Mouse (Mus musculus) effector memory CD4-positive, alpha-beta T cell, adult 7 months (primary cell): ENCODE data around the gene Eml2. TPM values are rescaled to one million over a fixed set of nuclear protein-coding genes. Genes with fewer than 3 reads are reported as not detected.

Experiments used
- polyA plus RNA-seq: library from polyadenylated mRNA; unstranded; fragments of 100-300 nt; shearing (Covaris generic); gene quantifications from one replicate; pipeline ENCODE4 v1.2.1, GENCODE M21; 2017

Eml2 gene
- 11.0 TPM for polyA plus RNA-seq

DNA sequence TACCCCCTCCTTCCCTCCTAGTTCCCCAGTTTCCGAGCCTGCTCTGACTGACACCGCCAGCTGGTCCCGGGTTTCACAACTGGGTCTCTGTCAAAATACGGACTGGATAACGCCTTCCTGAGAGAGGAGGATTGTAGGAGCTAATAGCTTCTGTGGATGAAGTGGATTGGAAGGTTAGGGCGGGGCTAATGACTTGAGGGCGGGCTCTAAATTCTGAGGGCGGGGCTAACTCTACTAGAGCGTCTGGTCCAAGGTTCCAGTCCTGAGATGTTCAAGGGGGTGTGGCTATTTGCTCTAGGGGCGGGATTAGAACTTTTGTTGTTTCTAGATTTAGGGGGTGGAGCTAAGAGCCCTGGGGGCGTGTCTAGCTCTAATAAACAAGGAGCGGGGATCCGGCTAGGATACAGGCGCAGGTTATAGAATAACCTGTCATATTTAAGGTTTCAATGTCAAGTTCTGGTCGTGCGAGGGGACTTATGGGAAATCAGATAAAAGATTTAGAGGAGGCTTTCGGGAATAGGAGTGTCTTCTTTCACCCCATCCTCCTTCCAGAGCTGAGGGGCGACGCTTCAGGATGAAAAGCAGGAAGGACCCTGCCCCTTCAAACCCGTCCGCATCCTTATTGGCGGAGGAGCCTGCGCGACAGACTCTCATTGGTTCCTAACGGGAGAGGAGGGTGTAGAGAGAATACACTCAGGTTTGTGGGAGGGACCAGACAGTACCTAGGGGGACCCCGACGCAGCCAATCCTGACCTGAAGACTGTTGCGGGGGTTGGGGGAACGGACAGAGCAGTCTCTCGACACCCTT is at the start of gene Eml2:
Gene Eml2 (plus strand): TSS at position 714 of the 808 bp plus-strand sequence.

DNA sequence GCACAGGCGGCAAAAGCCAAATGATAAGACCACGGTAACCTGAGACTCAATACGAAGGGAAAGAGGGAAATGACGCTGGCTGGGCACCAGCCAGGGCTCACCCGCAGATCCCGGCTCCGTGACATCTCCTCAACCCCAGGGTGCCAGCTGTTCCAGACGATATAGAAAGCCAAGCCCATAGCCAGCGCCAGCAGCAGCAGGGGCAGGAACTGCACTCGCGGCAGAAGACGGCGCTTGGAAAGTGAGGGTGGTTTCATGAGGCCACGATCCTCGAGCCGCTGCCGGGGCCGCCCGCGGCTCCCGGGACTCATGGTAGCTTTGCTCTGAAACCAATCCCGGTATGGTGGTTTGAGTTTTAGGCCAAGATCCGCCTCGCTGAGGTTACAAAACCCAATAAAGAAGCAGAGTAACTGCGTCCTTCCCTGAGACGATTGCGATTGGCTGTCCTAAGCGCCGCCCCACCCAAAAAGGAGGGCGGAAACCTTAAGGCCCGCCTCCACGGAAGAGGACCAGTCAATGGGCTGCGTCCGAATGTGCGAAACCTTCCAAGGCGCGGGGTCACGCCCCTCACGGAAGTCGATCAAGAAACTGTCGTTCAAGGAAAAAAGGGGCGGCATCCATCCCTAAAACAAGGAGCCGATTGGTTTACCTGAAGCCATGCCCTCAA is 27.2 kb upstream of the Eml2 start, which contains the start of gene Qpctl:
Gene Qpctl (minus strand): TSS at position 417 of the 667 bp plus-strand sequence.

DNA sequence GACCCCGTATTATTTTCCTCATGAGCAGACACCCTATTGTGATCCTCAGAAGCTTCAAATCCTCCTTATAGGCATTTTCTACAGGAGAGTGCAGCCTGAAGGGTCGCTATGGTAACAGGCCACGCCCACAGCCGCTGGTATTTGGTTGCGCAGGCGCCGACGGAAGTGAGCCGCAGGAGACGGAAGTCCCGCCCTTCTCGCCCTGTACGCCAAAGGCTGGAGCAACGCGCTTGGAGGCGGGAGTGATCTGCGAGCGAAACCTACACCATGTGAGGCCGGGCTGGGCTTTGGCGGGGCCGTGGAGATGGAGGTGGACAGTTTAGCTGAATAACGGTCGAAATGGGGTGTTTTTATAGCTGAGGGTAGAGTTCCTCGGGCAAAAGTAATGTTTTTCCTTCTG is 26.6 kb upstream of the Eml2 start, which contains the start of gene Snrpd2:
Gene Snrpd2 (plus strand): TSS at position 97 of the 400 bp plus-strand sequence.

DNA sequence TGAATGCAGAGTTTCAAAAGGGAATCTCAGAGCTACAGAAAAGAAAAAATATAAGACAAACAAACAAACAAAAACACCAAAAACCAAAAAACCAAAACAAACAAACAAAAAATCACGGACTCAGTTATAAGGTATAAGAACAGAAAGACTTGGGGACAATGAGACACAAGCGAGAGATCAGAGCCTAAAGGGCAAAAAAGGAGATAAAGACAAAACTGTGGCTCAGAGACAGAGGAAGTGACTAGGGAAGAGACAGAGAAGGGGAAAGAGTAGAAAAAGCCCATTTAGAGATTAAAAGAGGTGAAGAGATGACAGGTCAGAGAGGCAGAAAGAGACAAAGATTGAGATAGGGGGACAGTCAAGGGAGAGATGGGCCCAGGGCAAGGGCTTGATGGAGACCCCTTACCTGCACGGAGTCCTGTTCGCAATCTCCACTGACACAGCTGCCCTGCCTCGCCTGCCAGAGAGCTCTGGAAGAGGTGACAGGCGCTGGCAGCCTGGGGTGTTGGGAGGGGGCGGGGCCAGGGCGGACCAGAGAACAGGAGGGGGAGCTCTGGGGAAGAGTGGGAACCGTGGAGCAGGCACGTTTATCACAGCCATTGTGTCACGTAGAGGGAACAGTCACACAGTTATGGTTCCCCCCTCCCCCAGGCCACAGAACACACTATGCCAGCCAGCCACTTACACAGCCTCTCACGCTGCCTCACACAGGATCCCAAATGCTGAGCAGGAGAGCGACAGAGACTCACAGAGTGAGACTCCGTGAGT is 10.4 kb upstream of the Eml2 start, which contains the start of gene Gipr:
Gene Gipr (minus strand): TSS at position 472 of the 768 bp plus-strand sequence.

DNA sequence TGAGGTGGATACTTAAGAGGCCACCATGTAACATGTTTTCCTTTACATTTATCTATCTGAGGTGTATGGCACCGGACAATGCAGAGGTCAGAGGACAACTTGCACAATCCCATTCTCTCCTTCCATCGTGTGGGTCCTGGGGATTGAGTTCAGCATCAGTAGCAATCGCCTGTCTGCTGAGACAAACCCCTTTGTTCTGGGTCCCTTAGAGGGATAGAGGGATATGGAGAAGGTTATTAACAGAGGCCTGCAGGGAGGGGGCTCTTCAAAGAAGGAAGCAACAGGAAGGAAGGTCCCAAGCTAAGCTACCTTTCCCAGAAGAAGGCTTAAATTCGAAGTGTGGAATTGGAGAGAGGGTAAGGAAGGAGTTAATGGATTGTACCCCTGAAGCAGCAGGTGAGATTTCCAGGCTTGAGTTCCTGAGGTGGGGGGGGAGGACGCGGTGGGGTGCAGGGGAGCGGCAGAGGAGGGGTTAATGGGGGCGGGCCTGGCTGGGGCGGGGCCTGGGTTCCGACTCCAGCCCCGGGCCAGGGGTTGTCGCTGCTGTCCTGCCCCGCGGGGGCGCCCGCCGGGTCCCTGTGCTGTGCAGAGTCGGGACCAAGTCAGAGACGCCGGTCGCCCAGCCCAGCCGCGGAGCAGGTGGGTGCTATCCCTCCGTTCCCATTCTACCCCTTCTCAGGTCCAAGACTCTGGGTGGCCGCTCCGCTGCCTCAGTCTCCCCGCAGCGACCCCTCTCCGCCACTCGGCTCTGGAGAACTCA is 36.0 kb downstream of the Eml2 start, which contains the start of gene Gpr4:
Gene Gpr4 (plus strand): TSS at position 543 of the 760 bp plus-strand sequence.

DNA sequence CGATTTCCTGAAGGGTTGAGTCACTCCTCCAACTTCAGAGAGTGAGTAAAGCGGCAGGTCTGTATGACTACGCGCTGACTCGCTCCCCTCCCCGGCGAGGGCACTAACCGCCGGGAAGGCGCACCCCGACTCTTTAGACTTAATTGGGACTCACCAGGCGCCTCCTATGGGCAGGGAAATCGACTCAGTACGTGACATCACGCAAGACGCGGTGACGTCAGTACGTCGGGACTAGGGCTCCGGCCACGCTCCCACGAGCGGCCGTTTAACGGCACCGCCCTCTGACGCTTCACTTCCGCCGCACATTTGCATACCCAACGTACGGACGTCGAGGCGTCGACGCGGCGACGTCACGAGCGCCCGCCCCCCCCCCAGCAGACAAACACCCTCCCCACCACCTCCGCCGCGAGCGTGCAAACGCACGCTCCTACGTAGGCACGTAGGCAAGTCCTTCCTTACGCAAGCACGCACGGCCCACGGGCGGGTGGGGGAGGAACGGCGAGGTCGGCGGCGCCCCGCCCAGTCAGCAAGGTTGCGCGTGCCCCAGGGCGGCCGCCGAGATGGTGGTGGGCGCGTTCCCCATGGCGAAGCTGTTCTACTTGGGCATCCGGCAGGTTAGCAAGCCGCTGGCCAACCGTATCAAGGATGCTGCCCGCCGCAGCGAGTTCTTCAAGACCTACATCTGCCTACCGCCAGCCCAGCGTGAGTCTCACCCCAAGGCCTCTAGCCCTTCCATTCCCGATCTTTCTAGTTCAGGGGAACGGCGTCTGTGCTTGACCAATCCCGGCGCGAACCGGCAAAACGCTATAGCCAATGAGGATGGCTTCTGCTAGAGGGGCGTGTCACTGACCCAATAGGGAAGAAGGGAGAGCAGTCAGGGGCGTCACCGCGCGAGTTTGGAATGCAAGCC is 51.9 kb downstream of the Eml2 start, which contains the start of gene Opa3:
Gene Opa3 (plus strand): TSS at position 452 of the 910 bp plus-strand sequence.

Other genes starting within 250 kb of the Eml2 start
- not detected for gene Nanos2, start 189.0 kb upstream of the Eml2 start, polyA plus RNA-seq
- 5.5 TPM for gene Mypop, start 185.2 kb upstream of the Eml2 start, polyA plus RNA-seq
- 32.3 TPM for gene Irf2bp1, start 172.4 kb upstream of the Eml2 start, polyA plus RNA-seq
- gene Foxa3, start 152.9 kb upstream of the Eml2 start, polyA plus RNA-seq = not detected
- gene Sympk, start 152.0 kb upstream of the Eml2 start, polyA plus RNA-seq = 17.2 TPM
- not detected for gene Rsph6a, start 121.7 kb upstream of the Eml2 start, polyA plus RNA-seq
- gene Dmwd, start 100.2 kb upstream of the Eml2 start, polyA plus RNA-seq = not detected
- gene Dmpk, start 92.6 kb upstream of the Eml2 start, polyA plus RNA-seq = not detected
- not detected for gene Six5, start 81.8 kb upstream of the Eml2 start, polyA plus RNA-seq
- not detected for gene Gm4969, start 58.1 kb upstream of the Eml2 start, polyA plus RNA-seq
- gene Fbxo46, start 56.6 kb upstream of the Eml2 start, polyA plus RNA-seq = 10.6 TPM
- gene Qpctl, start 27.1 kb upstream of the Eml2 start, polyA plus RNA-seq = 9.3 TPM
- gene Snrpd2, start 26.7 kb upstream of the Eml2 start, polyA plus RNA-seq = 34.4 TPM
- not detected for gene Gipr, start 10.3 kb upstream of the Eml2 start, polyA plus RNA-seq
- gene Gpr4, start 36.1 kb downstream of the Eml2 start, polyA plus RNA-seq = not detected
- 66.0 TPM for gene Opa3, start 51.9 kb downstream of the Eml2 start, polyA plus RNA-seq
- 205 TPM for gene Vasp, start 95.4 kb downstream of the Eml2 start, polyA plus RNA-seq
- 3.0 TPM for gene Ppm1n, start 103.6 kb downstream of the Eml2 start, polyA plus RNA-seq
- 0.50 TPM for gene Rtn2, start 106.2 kb downstream of the Eml2 start, polyA plus RNA-seq
- gene Fosb, start 133.6 kb downstream of the Eml2 start, polyA plus RNA-seq = 39.6 TPM
- gene Ercc1, start 168.4 kb downstream of the Eml2 start, polyA plus RNA-seq = 64.9 TPM
- 5.2 TPM for gene Cd3eap, start 183.1 kb downstream of the Eml2 start, polyA plus RNA-seq
- 0.84 TPM for gene Ppp1r13l, start 183.3 kb downstream of the Eml2 start, polyA plus RNA-seq
- gene Ercc2, start 205.6 kb downstream of the Eml2 start, polyA plus RNA-seq = 8.5 TPM
- 4.7 TPM for gene Klc3, start 227.7 kb downstream of the Eml2 start, polyA plus RNA-seq
- 0.18 TPM for gene Ckm, start 228.4 kb downstream of the Eml2 start, polyA plus RNA-seq